Mouse (Mus musculus): ENCODE measurements around the gene Tns3. TPM values are rescaled to one million over a fixed set of nuclear protein-coding genes. Genes with fewer than 3 reads are reported as not detected.

Tns3 gene
- polyA plus RNA-seq, 1 experiment from 2014 or later: 8.8 TPM

DNA sequence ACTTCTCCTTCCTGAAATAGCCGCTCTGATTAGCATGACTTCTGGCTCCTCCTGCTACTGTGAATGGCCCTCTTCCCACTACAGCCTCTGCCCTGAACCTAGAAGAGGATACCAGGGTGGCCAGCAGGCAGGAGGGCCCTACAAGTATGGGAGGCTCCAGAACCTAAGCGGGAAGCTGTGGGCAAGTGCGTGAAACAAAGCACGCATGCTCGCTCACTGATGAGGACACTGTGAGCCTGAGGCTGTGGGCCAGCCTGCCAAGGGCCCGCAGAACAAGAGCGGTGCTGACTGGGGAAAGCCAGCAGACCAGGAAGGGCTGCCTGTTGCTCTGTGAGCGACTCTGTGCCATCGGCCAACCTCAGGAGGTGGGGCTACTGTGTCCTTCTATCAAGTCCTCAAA is 106.1 kb downstream of the Tns3 start:
- H3K4me3 ChIP-seq (ENCODE audit: low read depth, low read length): no peak overlapping the region
- H3K27me3 ChIP-seq (ENCODE audit: control insufficient read depth, insufficient read depth, low read length): no peaks in the 10 kb centered on the region
- no peaks in the 10 kb centered on the region for H3K9me3 ChIP-seq (ENCODE audit: control insufficient read depth, low read length)
- H3K4me2 ChIP-seq (ENCODE audit: low read depth, low read length, severe bottlenecking): no peak overlapping the region
- ATAC-seq (replicated peaks; ENCODE audit: low FRiP score) (no peak), DNase-seq (ENCODE audit: low spot score) (no peak)
- H3K4me1 ChIP-seq (replicated peaks; ENCODE audit: control insufficient read depth, insufficient read depth, low read length): peaks cover 4% of the 10 kb centered on the region
- H3K36me3 ChIP-seq (ENCODE audit: control insufficient read depth, insufficient read depth, low read length): no peaks in the 10 kb centered on the region
- H3K27ac ChIP-seq (ENCODE audit: low read depth, low read length): no peak overlapping the region
- H3K9ac ChIP-seq (ENCODE audit: low read length): no peak overlapping the region
- 78% methylated on average over 9 of the region's 9 CpGs for WGBS

GRCm38 (mm10) chr11:8557006-8557405 is 107.3 kb downstream of the Tns3 start:
- no peak overlapping the region for H3K9ac ChIP-seq (ENCODE audit: low read length)
- no peaks in the 10 kb centered on the region for H3K27me3 ChIP-seq (ENCODE audit: control insufficient read depth, insufficient read depth, low read length)
- no peak overlapping the region for H3K27ac ChIP-seq (ENCODE audit: low read depth, low read length)
- ATAC-seq (replicated peaks; ENCODE audit: low FRiP score) (peak; percentile 70), DNase-seq (ENCODE audit: low spot score) (peak; percentile 69)
- no peak overlapping the region for H3K4me3 ChIP-seq (ENCODE audit: low read depth, low read length)
- H3K4me2 ChIP-seq (ENCODE audit: low read depth, low read length, severe bottlenecking): no peak overlapping the region
- no peaks in the 10 kb centered on the region for H3K9me3 ChIP-seq (ENCODE audit: control insufficient read depth, low read length)
- no peaks in the 10 kb centered on the region for H3K36me3 ChIP-seq (ENCODE audit: control insufficient read depth, insufficient read depth, low read length)
- H3K4me1 ChIP-seq (replicated peaks; ENCODE audit: control insufficient read depth, insufficient read depth, low read length): peaks cover 4% of the 10 kb centered on the region
- 31% methylated on average over 9 of the region's 9 CpGs for WGBS

- no peaks in the 10 kb centered on the region for H3K9me3 ChIP-seq (ENCODE audit: control insufficient read depth, low read length)
- no peaks in the 10 kb centered on the region for H3K36me3 ChIP-seq (ENCODE audit: control insufficient read depth, insufficient read depth, low read length)
- H3K27ac ChIP-seq (ENCODE audit: low read depth, low read length): no peak overlapping the region
- ATAC-seq (replicated peaks; ENCODE audit: low FRiP score) (no peak), DNase-seq (ENCODE audit: low spot score) (no peak)
- 93% methylated on average over 5 of the region's 5 CpGs for WGBS
- no peak overlapping the region for H3K9ac ChIP-seq (ENCODE audit: low read length)
- no peak overlapping the region for H3K4me3 ChIP-seq (ENCODE audit: low read depth, low read length)
- H3K4me1 ChIP-seq (replicated peaks; ENCODE audit: control insufficient read depth, insufficient read depth, low read length): no peaks in the 10 kb centered on the region; the same call in 1 of the 2 replicates
- H3K4me2 ChIP-seq (ENCODE audit: low read depth, low read length, severe bottlenecking): no peak overlapping the region
- H3K27me3 ChIP-seq (ENCODE audit: control insufficient read depth, insufficient read depth, low read length): no peaks in the 10 kb centered on the region
These were observed 112.6 kb downstream of the Tns3 start for GRCm38 (mm10) chr11:8551710-8552109.

GRCm38 (mm10) chr11:8547661-8548060 is 116.7 kb downstream of the Tns3 start:
- no peak overlapping the region for H3K4me3 ChIP-seq (ENCODE audit: low read depth, low read length)
- no peaks in the 10 kb centered on the region for H3K27me3 ChIP-seq (ENCODE audit: control insufficient read depth, insufficient read depth, low read length)
- DNase-seq (ENCODE audit: low spot score): no peak
- ATAC-seq (replicated peaks; ENCODE audit: low FRiP score): no peak
- WGBS: 78% methylated on average over 5 of the region's 5 CpGs
- H3K9me3 ChIP-seq (ENCODE audit: control insufficient read depth, low read length): no peaks in the 10 kb centered on the region
- H3K27ac ChIP-seq (ENCODE audit: low read depth, low read length): no peak overlapping the region
- no peak overlapping the region for H3K4me2 ChIP-seq (ENCODE audit: low read depth, low read length, severe bottlenecking)
- no peaks in the 10 kb centered on the region for H3K36me3 ChIP-seq (ENCODE audit: control insufficient read depth, insufficient read depth, low read length)
- no peak overlapping the region for H3K9ac ChIP-seq (ENCODE audit: low read length)
- H3K4me1 ChIP-seq (replicated peaks; ENCODE audit: control insufficient read depth, insufficient read depth, low read length): no peaks in the 10 kb centered on the region

- H3K4me2 ChIP-seq (ENCODE audit: low read depth, low read length, severe bottlenecking): no peak overlapping the region
- no peak for DNase-seq (ENCODE audit: low spot score)
- 91% methylated on average over 1 of the region's 1 CpGs for WGBS
These were observed 118.5 kb downstream of the Tns3 start for GRCm38 (mm10) chr11:8545798-8546197.

GRCm38 (mm10) chr11:8544355-8544754 is 120.0 kb downstream of the Tns3 start:
- Histone ChIP-seq H3K27me3 (ENCODE audit: control insufficient read depth, insufficient read depth, low read length) (no peaks in the 10 kb centered on the region), H3K27ac (ENCODE audit: low read depth, low read length) (no peak overlapping the region), H3K4me2 (ENCODE audit: low read depth, low read length, severe bottlenecking) (no peak overlapping the region), H3K36me3 (ENCODE audit: control insufficient read depth, insufficient read depth, low read length) (no peaks in the 10 kb centered on the region), H3K9ac (ENCODE audit: low read length) (no peak overlapping the region), H3K4me3 (ENCODE audit: low read depth, low read length) (no peak overlapping the region), H3K4me1 (replicated peaks; ENCODE audit: control insufficient read depth, insufficient read depth, low read length) (0 out of 2 replicates have a peak, but pooled peaks cover 4% of the 10 kb centered on the region), H3K9me3 (ENCODE audit: control insufficient read depth, low read length) (no peaks in the 10 kb centered on the region)
- DNase-seq (ENCODE audit: low spot score) (no peak), ATAC-seq (replicated peaks; ENCODE audit: low FRiP score) (no peak)
- WGBS: 74% methylated on average over 6 of the region's 6 CpGs

More at GRCm38 (mm10) chr11:8545798-8546197, 118.5 kb downstream of the Tns3 start:
- H3K27ac ChIP-seq (ENCODE audit: low read depth, low read length): no peak overlapping the region
- no peaks in the 10 kb centered on the region for H3K27me3 ChIP-seq (ENCODE audit: control insufficient read depth, insufficient read depth, low read length)
- no peak overlapping the region for H3K9ac ChIP-seq (ENCODE audit: low read length)
- no peaks in the 10 kb centered on the region for H3K36me3 ChIP-seq (ENCODE audit: control insufficient read depth, insufficient read depth, low read length)
- H3K4me3 ChIP-seq (ENCODE audit: low read depth, low read length): no peak overlapping the region
- no peak for ATAC-seq (replicated peaks; ENCODE audit: low FRiP score)
- H3K4me1 ChIP-seq (replicated peaks; ENCODE audit: control insufficient read depth, insufficient read depth, low read length): 0 out of 2 replicates have a peak, but pooled peaks cover 4% of the 10 kb centered on the region
- no peaks in the 10 kb centered on the region for H3K9me3 ChIP-seq (ENCODE audit: control insufficient read depth, low read length)

GRCm38 (mm10) chr11:8541222-8541815 is 123.0 kb downstream of the Tns3 start:
- Histone ChIP-seq H3K27me3 (ENCODE audit: control insufficient read depth, insufficient read depth, low read length) (no peaks in the 10 kb centered on the region), H3K4me3 (ENCODE audit: low read depth, low read length) (no peak overlapping the region), H3K36me3 (ENCODE audit: control insufficient read depth, insufficient read depth, low read length) (no peaks in the 10 kb centered on the region), H3K9ac (ENCODE audit: low read length) (no peak overlapping the region), H3K4me2 (ENCODE audit: low read depth, low read length, severe bottlenecking) (no peak overlapping the region), H3K9me3 (ENCODE audit: control insufficient read depth, low read length) (no peaks in the 10 kb centered on the region), H3K27ac (ENCODE audit: low read depth, low read length) (no peak overlapping the region), H3K4me1 (replicated peaks; ENCODE audit: control insufficient read depth, insufficient read depth, low read length) (0 out of 2 replicates have a peak, but pooled peaks cover 4% of the 10 kb centered on the region)
- peak; percentile 42; the same call in 1 of the 2 replicates for ATAC-seq (replicated peaks; ENCODE audit: low FRiP score)
- 75% methylated on average over 9 of the region's 9 CpGs for WGBS
- no peak for DNase-seq (ENCODE audit: low spot score)

DNA sequence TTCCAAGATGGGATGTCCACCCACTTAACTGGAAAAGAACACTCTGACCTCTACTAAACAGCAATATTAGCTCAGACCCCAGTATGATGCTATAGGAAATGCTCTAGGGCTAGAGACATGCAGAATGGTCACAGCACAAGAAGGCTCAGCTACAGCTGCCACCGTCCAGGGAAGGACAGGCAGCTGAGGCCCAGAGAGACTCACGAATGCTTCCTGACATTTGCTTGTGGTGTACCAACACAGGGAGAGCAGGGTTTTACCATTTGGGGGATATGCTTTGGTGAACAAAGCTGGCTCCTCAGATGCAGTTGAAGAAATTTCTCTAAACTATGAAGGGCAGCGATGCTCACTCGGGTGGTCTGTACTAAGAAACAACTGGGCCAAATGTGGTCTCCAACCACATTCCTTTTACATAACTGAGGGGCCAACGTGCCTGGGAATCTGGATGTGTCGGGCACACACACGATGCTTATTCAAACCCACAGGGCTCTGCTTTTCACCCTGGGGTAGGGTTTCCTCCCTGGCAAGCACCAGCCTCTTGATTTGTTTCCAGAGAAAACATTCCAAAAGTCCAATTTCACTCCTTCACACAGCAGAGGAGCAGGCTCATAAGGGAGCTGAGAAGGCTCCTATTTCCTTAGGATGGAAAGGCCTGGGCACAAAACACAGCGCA is 124.6 kb downstream of the Tns3 start:
- Histone ChIP-seq H3K9me3 (ENCODE audit: control insufficient read depth, low read length) (no peaks in the 10 kb centered on the region), H3K27me3 (ENCODE audit: control insufficient read depth, insufficient read depth, low read length) (no peaks in the 10 kb centered on the region), H3K4me2 (ENCODE audit: low read depth, low read length, severe bottlenecking) (no peak overlapping the region), H3K27ac (ENCODE audit: low read depth, low read length) (no peak overlapping the region), H3K9ac (ENCODE audit: low read length) (no peak overlapping the region), H3K4me3 (ENCODE audit: low read depth, low read length) (no peak overlapping the region), H3K36me3 (ENCODE audit: control insufficient read depth, insufficient read depth, low read length) (no peaks in the 10 kb centered on the region), H3K4me1 (replicated peaks; ENCODE audit: control insufficient read depth, insufficient read depth, low read length) (0 out of 2 replicates have a peak, but pooled peaks cover 4% of the 10 kb centered on the region)
- ATAC-seq (replicated peaks; ENCODE audit: low FRiP score): no peak
- DNase-seq (ENCODE audit: low spot score): no peak
- 84% methylated on average over 8 of the region's 8 CpGs for WGBS

Measured in forebrain, embryonic 11.5 days (tissue).